Mouse (Mus musculus) brain, adult 2 months (tissue): ENCODE data around the gene Ugt1a6b.

Source experiments
- DNase-seq: peaks from one replicate; pipeline ENCODE4 v3.0.0; 2011; ENCODE audit warnings: low read depth, low spot score

Gene Ugt1a6b

GRCm38 (mm10) chr1:88237311-88237710 is 134.3 kb downstream of the Ugt1a6b start:
- DNase-seq: no peak

GRCm38 (mm10) chr1:88238771-88239170 is 135.7 kb downstream of the Ugt1a6b start:
- no peak for DNase-seq

GRCm38 (mm10) chr1:88240072-88240471 is 137.0 kb downstream of the Ugt1a6b start:
- DNase-seq: no peak

GRCm38 (mm10) chr1:88240579-88240978 is 137.5 kb downstream of the Ugt1a6b start:
- DNase-seq: no peak

- no peak for DNase-seq
Observed at GRCm38 (mm10) chr1:88243861-88244260, 140.8 kb downstream of the Ugt1a6b start.

GRCm38 (mm10) chr1:88245881-88246280 is 142.8 kb downstream of the Ugt1a6b start:
- DNase-seq: no peak

GRCm38 (mm10) chr1:88246386-88246785 is 143.3 kb downstream of the Ugt1a6b start:
- no peak for DNase-seq

GRCm38 (mm10) chr1:88247660-88248059 is 144.6 kb downstream of the Ugt1a6b start:
- DNase-seq: no peak

- no peak for DNase-seq
Observed at GRCm38 (mm10) chr1:88248658-88249057, 145.6 kb downstream of the Ugt1a6b start.

- DNase-seq: no peak
Observed at GRCm38 (mm10) chr1:88249596-88249995, 146.5 kb downstream of the Ugt1a6b start.

GRCm38 (mm10) chr1:88250023-88250422 is 147.0 kb downstream of the Ugt1a6b start:
- DNase-seq: no peak

GRCm38 (mm10) chr1:88253106-88253505 is 150.1 kb downstream of the Ugt1a6b start:
- no peak for DNase-seq

GRCm38 (mm10) chr1:88253540-88253939 is 150.5 kb downstream of the Ugt1a6b start:
- no peak for DNase-seq

- no peak for DNase-seq
Observed at GRCm38 (mm10) chr1:88254793-88255465, 151.9 kb downstream of the Ugt1a6b start.

- no peak for DNase-seq
Observed at GRCm38 (mm10) chr1:88255466-88255857, 152.4 kb downstream of the Ugt1a6b start.

GRCm38 (mm10) chr1:88255989-88256754 is 153.1 kb downstream of the Ugt1a6b start:
- no peak for DNase-seq

GRCm38 (mm10) chr1:88256886-88257663 is 154.0 kb downstream of the Ugt1a6b start:
- DNase-seq: no peak

GRCm38 (mm10) chr1:88257681-88258080 is 154.6 kb downstream of the Ugt1a6b start:
- no peak for DNase-seq

GRCm38 (mm10) chr1:88258361-88258760 is 155.3 kb downstream of the Ugt1a6b start:
- DNase-seq: no peak

GRCm38 (mm10) chr1:88258881-88259642 is 156.0 kb downstream of the Ugt1a6b start:
- peak; percentile 53 for DNase-seq

GRCm38 (mm10) chr1:88259643-88260024 is 156.6 kb downstream of the Ugt1a6b start:
- no peak for DNase-seq

- no peak for DNase-seq
Observed at GRCm38 (mm10) chr1:88260114-88260513, 157.1 kb downstream of the Ugt1a6b start.
